Mouse (Mus musculus) thymus, postnatal 4 days (tissue): ENCODE data around the gene Parp3.

ENCODE experiments used
- DNase-seq: peaks from one replicate; pipeline ENCODE4 v3.0.0; 2021

The Parp3 gene

GRCm38 (mm10) chr9:106456325-106457162 lies 20.2 kb downstream of the Parp3 start:
- DNase-seq: no peak

- no peak for DNase-seq
These were observed 21.7 kb downstream of the Parp3 start for GRCm38 (mm10) chr9:106454888-106455681.

GRCm38 (mm10) chr9:106454071-106454761 lies 22.5 kb downstream of the Parp3 start:
- DNase-seq: no peak

GRCm38 (mm10) chr9:106453271-106454070 lies 23.3 kb downstream of the Parp3 start, which contains the start of gene Pcbp4:
Pcbp4 (plus strand) TSS chr9:106453291.
- DNase-seq: peak; percentile 61

- no peak for DNase-seq
These were observed 23.9 kb downstream of the Parp3 start for GRCm38 (mm10) chr9:106452821-106453220.

- no peak for DNase-seq
These were observed 24.4 kb downstream of the Parp3 start for GRCm38 (mm10) chr9:106452351-106452750.

GRCm38 (mm10) chr9:106451899-106452298 lies 24.9 kb downstream of the Parp3 start:
- no peak for DNase-seq

GRCm38 (mm10) chr9:106451298-106451697 lies 25.5 kb downstream of the Parp3 start:
- no peak for DNase-seq

- no peak for DNase-seq
These were observed 26.1 kb downstream of the Parp3 start for GRCm38 (mm10) chr9:106450661-106451060.

GRCm38 (mm10) chr9:106449947-106450346 lies 26.8 kb downstream of the Parp3 start:
- DNase-seq: no peak

GRCm38 (mm10) chr9:106448498-106449031 lies 28.2 kb downstream of the Parp3 start:
- peak; percentile 80 for DNase-seq

GRCm38 (mm10) chr9:106447951-106448350 lies 28.8 kb downstream of the Parp3 start:
- no peak for DNase-seq

GRCm38 (mm10) chr9:106447348-106447747 lies 29.4 kb downstream of the Parp3 start, which contains the start of the genes Abhd14b and Abhd14a:
Abhd14b (plus strand) TSS chr9:106447459.
Abhd14a (minus strand) TSS chr9:106447678.
- DNase-seq: peak; percentile 82

- DNase-seq: no peak
These were observed 31.9 kb downstream of the Parp3 start for GRCm38 (mm10) chr9:106444836-106445235.

GRCm38 (mm10) chr9:106442680-106443079 lies 34.1 kb downstream of the Parp3 start:
- no peak for DNase-seq

- no peak for DNase-seq
These were observed 40.2 kb downstream of the Parp3 start for GRCm38 (mm10) chr9:106436566-106436965.

- no peak for DNase-seq
These were observed 43.4 kb downstream of the Parp3 start for GRCm38 (mm10) chr9:106433389-106433788.

GRCm38 (mm10) chr9:106430015-106430264 lies 46.8 kb downstream of the Parp3 start:
- no peak for DNase-seq

- peak; percentile 97 for DNase-seq
These were observed 47.3 kb downstream of the Parp3 start, which contains the start of gene Rpl29 for GRCm38 (mm10) chr9:106429221-106430014. Rpl29 (plus strand) TSS chr9:106429454.

- DNase-seq: no peak
These were observed 48.0 kb downstream of the Parp3 start for GRCm38 (mm10) chr9:106428719-106429220.

GRCm38 (mm10) chr9:106421865-106422160 lies 54.9 kb downstream of the Parp3 start:
- peak; percentile 85 for DNase-seq
